Comparison of ENCODE assay signal across 17 mouse cellular contexts in genomic region chr14:34615625-34616024, GRCm38 (mm10). TPM values are rescaled to one million over a fixed set of nuclear protein-coding genes. Genes with fewer than 3 reads are reported as not detected.
DNase-seq lines count a peak whose midpoint lies in the region; ATAC-seq lines count a peak whose summit lies in the region.
"Had no signal": no experiment of that assay in that cellular context is flagged by ENCODE, and none has a peak within 500 bp of the region (broad histone marks: within the 10 kb centered on the region; RNA-seq: fewer than 3 reads in every experiment).

No protein-coding gene starts in this region.

- H3K9ac ChIP-seq in kidney, embryonic 16.5 days (replicated peaks; ENCODE audit: low read length): no peak overlapping the region
- H3K9ac ChIP-seq in embryonic facial prominence, embryonic 14.5 days (ENCODE audit: low read depth, low read length): no peak overlapping the region
- H3K9ac ChIP-seq: kidney, embryonic 15.5 days; liver, embryonic 15.5 days had no signal

- no peak overlapping the region; the same call in 1 of the 2 replicates for H3K4me3 ChIP-seq in kidney, embryonic 16.5 days (ENCODE audit: low read length)
- no peak overlapping the region for H3K4me3 ChIP-seq in embryonic facial prominence, embryonic 14.5 days (ENCODE audit: low read depth, low read length)

- H3K4me2 ChIP-seq in kidney, embryonic 16.5 days (replicated peaks; ENCODE audit: low read depth, low read length): no peak overlapping the region
- H3K4me2 ChIP-seq in embryonic facial prominence, embryonic 14.5 days (ENCODE audit: low read depth, low read length): no peak overlapping the region

- 47% methylated on average over 4 of the region's 4 CpGs for WGBS in kidney, embryonic 16.5 days
- WGBS in embryonic facial prominence, embryonic 14.5 days: 34% methylated on average over 4 of the region's 4 CpGs

- peaks cover 37% of the 10 kb centered on the region for H3K27me3 ChIP-seq in kidney, embryonic 16.5 days (ENCODE audit: insufficient read depth, low read length)
- peaks cover 25% of the 10 kb centered on the region for H3K27me3 ChIP-seq in embryonic facial prominence, embryonic 14.5 days (replicated peaks; ENCODE audit: control insufficient read depth, insufficient read depth, low read length)

- DNase-seq in kidney, adult 8-10 months: no peak
- peak; percentile 14 for DNase-seq in lung, postnatal 36 days
- DNase-seq in lung, postnatal 10 days: no peak
- peak; percentile 65 for DNase-seq in embryonic facial prominence, embryonic 14.5 days (ENCODE audit: low spot score)
- DNase-seq in natural killer cell, adult 2 months (ENCODE audit: low spot score in 2 of 2): no peak
- DNase-seq in kidney, postnatal 25 days: no peak
- DNase-seq: cerebellum, postnatal 10 days; gastrocnemius, postnatal 36 days; heart, postnatal 36 days had no signal

- 0 out of 2 replicates have a peak, but pooled peaks have one; percentile 10 for ATAC-seq in kidney, embryonic 16.5 days (ENCODE audit: low FRiP score, low TSS enrichment)
- ATAC-seq in embryonic facial prominence, embryonic 14.5 days (ENCODE audit: low read depth): no peak
- ATAC-seq: forebrain, embryonic 14.5 days; hindbrain, postnatal 0 days had no signal

- 0 out of 2 replicates have a peak, but pooled peaks cover 3% of the 10 kb centered on the region for H3K4me1 ChIP-seq in kidney, embryonic 16.5 days (ENCODE audit: insufficient read depth, low read length)
- no peaks in the 10 kb centered on the region for H3K4me1 ChIP-seq in embryonic facial prominence, embryonic 14.5 days (ENCODE audit: control insufficient read depth, insufficient read depth, low read length)

- no peaks in the 10 kb centered on the region for H3K9me3 ChIP-seq in kidney, embryonic 16.5 days (ENCODE audit: low read length)
- no peaks in the 10 kb centered on the region for H3K9me3 ChIP-seq in embryonic facial prominence, embryonic 14.5 days (ENCODE audit: control insufficient read depth, low read length)
- H3K9me3 ChIP-seq: heart, embryonic 10.5 days; kidney, embryonic 15.5 days; liver, embryonic 15.5 days had no signal

- no peak overlapping the region for H3K27ac ChIP-seq in kidney, embryonic 16.5 days (ENCODE audit: low read length)
- no peak overlapping the region for H3K27ac ChIP-seq in embryonic facial prominence, embryonic 14.5 days (replicated peaks; ENCODE audit: low read depth, low read length)
- H3K27ac ChIP-seq: hindbrain, postnatal 0 days; kidney, embryonic 15.5 days; liver, embryonic 15.5 days had no signal

- H3K36me3 ChIP-seq in kidney, embryonic 16.5 days (ENCODE audit: insufficient read depth, low read length): no peaks in the 10 kb centered on the region
- H3K36me3 ChIP-seq in embryonic facial prominence, embryonic 14.5 days (ENCODE audit: control insufficient read depth, insufficient read depth, low read length): no peaks in the 10 kb centered on the region
- H3K36me3 ChIP-seq: heart, embryonic 10.5 days; kidney, embryonic 15.5 days; liver, embryonic 15.5 days had no signal

RNA-seq across cellular contexts. Expression of gene Opn4, which starts 15.7 kb away (rescaled TPM):
- 0.39 and 0.51 TPM in 2 replicates for polyA plus RNA-seq in kidney, embryonic 16.5 days (2015; fragmentation: Nextera tagmentation; extraction: Ambion mirVana)
- polyA plus RNA-seq in embryonic facial prominence, embryonic 14.5 days (2014; fragmentation: Nextera tagmentation; extraction: Ambion mirVana): 0.77 and 1.00 TPM in 2 replicates
- polyA plus RNA-seq: erythroblast, embryonic 14.5 days; forebrain, embryonic 14.5 days; liver, embryonic 15.5 days; neural tube, embryonic 14.5 days had no signal

RNA-seq across cellular contexts. Expression of gene Ldb3, which starts 27.1 kb away (rescaled TPM):
- 2.2 and 2.3 TPM in 2 replicates for polyA plus RNA-seq in kidney, embryonic 16.5 days (2015; fragmentation: Nextera tagmentation; extraction: Ambion mirVana)
- 58.3 and 86.4 TPM in 2 replicates for polyA plus RNA-seq in embryonic facial prominence, embryonic 14.5 days (2014; fragmentation: Nextera tagmentation; extraction: Ambion mirVana)
- polyA plus RNA-seq: erythroblast, embryonic 14.5 days had no signal

RNA-seq across cellular contexts. Expression of gene Wapl, which starts 58.1 kb away (rescaled TPM):
- polyA plus RNA-seq in kidney, embryonic 16.5 days (2015; fragmentation: Nextera tagmentation; extraction: Ambion mirVana): 20.8 and 23.8 TPM in 2 replicates
- polyA plus RNA-seq in embryonic facial prominence, embryonic 14.5 days (2014; fragmentation: Nextera tagmentation; extraction: Ambion mirVana): 26.9 and 27.4 TPM in 2 replicates

Comparison
In these comparisons a context has a peak if more than half of its experiments do, and no peak if none do; other contexts are left out.
1. DNase-seq: peak in lung, postnatal 36 days (single experiment) and embryonic facial prominence, embryonic 14.5 days (single experiment); none in kidney, adult 8-10 months (0 of 2), lung, postnatal 10 days (single experiment), natural killer cell, adult 2 months (0 of 2) and kidney, postnatal 25 days (0 of 2).
2. RNA of gene Ldb3, which starts 27.1 kb away (polyA plus RNA-seq): 58.3 to 86.4 TPM in embryonic facial prominence, embryonic 14.5 days; 2.2 to 2.3 TPM in kidney, embryonic 16.5 days; every median in the first group is over 10 times any median in the second.